Mouse (Mus musculus) Muller cell, postnatal 12 days (primary cell): ENCODE measurements at regions not wholly inside any gene's neighbourhood (a gene's known extent, or its start where the extent isn't known, plus 50 kb on each side); places are given as distances from the start of the nearest gene placed in this dataset.

ENCODE experiments used
- DNase-seq: peaks from one replicate; pipeline ENCODE4 v3.0.0-alpha.2; 2015; ENCODE audit errors: inconsistent ontology term

GRCm38 (mm10) chr5:119944371-119944770 lies 111.9 kb downstream of the Tbx5 start:
- no peak for DNase-seq

GRCm38 (mm10) chr5:119948399-119948798 lies 115.9 kb downstream of the Tbx5 start:
- DNase-seq, result no peak

- no peak for DNase-seq
Observed at GRCm38 (mm10) chr5:119952085-119952484, 119.6 kb downstream of the Tbx5 start.

- no peak for DNase-seq
Observed at GRCm38 (mm10) chr5:119953189-119953588, 120.7 kb downstream of the Tbx5 start.

- no peak for DNase-seq
Observed at GRCm38 (mm10) chr5:119953811-119954566, 121.5 kb downstream of the Tbx5 start.

- DNase-seq, result no peak
Observed at GRCm38 (mm10) chr5:119958942-119959341, 126.5 kb downstream of the Tbx5 start.

- DNase-seq, result no peak
Observed at GRCm38 (mm10) chr5:119964751-119965150, 132.3 kb downstream of the Tbx5 start.

GRCm38 (mm10) chr5:119971286-119971685 lies 138.8 kb downstream of the Tbx5 start:
- DNase-seq, result peak; percentile 6

GRCm38 (mm10) chr5:119972802-119973437 lies 140.5 kb downstream of the Tbx5 start:
- DNase-seq, result peak; percentile 5

GRCm38 (mm10) chr5:119978096-119978715 lies 138.1 kb upstream of the Rbm19 start:
- DNase-seq, result no peak

GRCm38 (mm10) chr5:119981111-119981807 lies 135.0 kb upstream of the Rbm19 start:
- DNase-seq, result no peak

GRCm38 (mm10) chr5:119984206-119984605 lies 132.1 kb upstream of the Rbm19 start:
- no peak for DNase-seq

GRCm38 (mm10) chr5:119992130-119992529 lies 124.1 kb upstream of the Rbm19 start:
- DNase-seq, result no peak

GRCm38 (mm10) chr5:119995726-119996125 lies 120.5 kb upstream of the Rbm19 start:
- no peak for DNase-seq

GRCm38 (mm10) chr5:120005696-120006469 lies 110.4 kb upstream of the Rbm19 start:
- no peak for DNase-seq

GRCm38 (mm10) chr5:120007738-120008137 lies 108.5 kb upstream of the Rbm19 start:
- no peak for DNase-seq

GRCm38 (mm10) chr5:120008306-120008705 lies 108.0 kb upstream of the Rbm19 start:
- DNase-seq, result no peak

GRCm38 (mm10) chr5:120015417-120015816 lies 100.8 kb upstream of the Rbm19 start:
- DNase-seq, result no peak

GRCm38 (mm10) chr5:120018126-120018525 lies 98.1 kb upstream of the Rbm19 start:
- DNase-seq, result no peak

- no peak for DNase-seq
Observed at GRCm38 (mm10) chr5:120020748-120021147, 95.5 kb upstream of the Rbm19 start.

GRCm38 (mm10) chr5:120022276-120022675 lies 94.0 kb upstream of the Rbm19 start:
- no peak for DNase-seq
